Mouse (Mus musculus) adrenal gland, postnatal 36 days (tissue): ENCODE measurements at regions not wholly inside any gene's neighbourhood (a gene's known extent, or its start where the extent isn't known, plus 50 kb on each side); places are given as distances from the start of the nearest gene placed in this dataset.
"Not testable (repeated sequence)": the region's sequence is repeated elsewhere in the genome, so short reads cannot be mapped to it uniquely, and the experiment has no call there.

Experiments used
- DNase-seq, 2 experiments: peaks; one replicate each; pipeline ENCODE4 v3.0.0; 2021; ENCODE audit warnings: mixed read lengths in 1 of 2

DNA sequence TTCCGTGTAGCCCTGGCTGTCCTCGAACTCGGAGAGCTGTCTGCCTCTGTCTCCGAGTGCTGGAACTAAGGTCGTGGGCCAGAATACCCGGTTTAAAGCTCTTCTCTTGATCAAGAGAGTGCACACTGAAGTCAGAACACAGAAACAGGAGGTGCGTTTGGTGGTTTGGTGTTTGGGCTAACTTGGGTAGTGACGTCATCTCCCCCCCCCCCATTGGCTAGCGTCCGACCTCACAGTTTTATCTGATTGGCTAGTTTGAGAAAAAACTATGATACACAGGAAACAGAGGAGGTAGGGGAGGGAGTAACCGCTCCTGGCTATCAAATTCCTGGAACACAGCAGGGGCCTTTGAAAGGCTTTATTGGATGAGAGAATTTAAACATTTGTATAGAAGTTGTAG is 60.2 kb upstream of the Pim1 start:
- no peak for DNase-seq

DNA sequence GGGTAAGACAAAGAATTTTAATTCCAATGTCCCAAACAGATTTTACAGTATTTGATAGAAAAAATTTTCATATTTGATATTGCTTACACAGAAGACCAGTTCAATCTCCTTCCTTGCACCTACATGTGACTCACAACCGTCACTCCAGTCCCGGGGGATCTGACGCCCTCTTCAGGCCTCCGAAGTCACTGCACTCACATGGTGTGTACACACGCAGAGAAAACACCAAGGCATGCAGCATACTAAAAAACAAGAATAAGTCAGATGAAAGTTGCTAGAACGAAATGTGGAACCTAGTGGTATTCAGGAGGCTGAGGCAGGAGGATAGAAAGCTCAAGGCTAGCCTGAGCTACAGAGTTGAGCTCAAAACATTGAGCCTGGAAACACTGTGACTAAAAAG is 59.7 kb upstream of the Pim1 start:
- DNase-seq = no peak

GRCm38 (mm10) chr17:29431553-29432297 is 58.8 kb upstream of the Pim1 start:
- peak in 1 of 2 experiments; percentile 47 for DNase-seq

GRCm38 (mm10) chr17:29432666-29433065 is 57.9 kb upstream of the Pim1 start:
- DNase-seq = no peak

- no peak for DNase-seq
Observed at GRCm38 (mm10) chr17:29433370-29433769, 57.2 kb upstream of the Pim1 start.

- peak; percentile 57 to 77 for DNase-seq
Observed at GRCm38 (mm10) chr17:29434074-29434944, 56.2 kb upstream of the Pim1 start.

DNA sequence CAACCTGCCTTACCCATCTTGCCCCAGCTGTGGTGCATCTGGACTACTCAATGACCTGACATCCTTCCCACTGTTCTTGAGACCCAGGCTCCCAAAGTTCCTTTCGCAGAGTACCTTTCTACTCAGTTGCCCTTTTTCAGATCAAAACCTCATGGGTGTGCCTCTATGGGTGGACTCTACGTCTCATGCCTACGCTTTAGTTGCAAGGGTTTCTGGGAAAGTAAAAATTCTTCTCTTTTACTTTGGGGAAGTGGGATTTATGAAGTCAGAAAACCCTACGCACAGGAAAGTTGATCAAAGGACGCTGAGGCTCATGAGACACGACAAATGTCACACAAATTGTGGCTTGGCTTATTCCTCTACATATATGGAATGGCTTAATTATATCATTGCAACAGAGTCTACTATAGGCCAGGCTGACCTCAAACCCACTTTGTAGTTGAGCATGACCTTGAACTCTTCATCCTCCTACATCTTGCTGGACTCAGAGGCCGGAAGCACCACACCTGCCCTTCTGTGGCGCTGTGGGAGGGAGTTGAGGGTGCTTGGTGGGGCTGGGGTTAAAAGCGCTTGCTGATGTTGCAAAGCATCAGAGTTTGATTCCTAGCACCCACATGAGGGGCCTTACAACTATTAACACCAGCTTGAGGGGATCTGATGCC is 55.1 kb upstream of the Pim1 start:
- no peak for DNase-seq

DNA sequence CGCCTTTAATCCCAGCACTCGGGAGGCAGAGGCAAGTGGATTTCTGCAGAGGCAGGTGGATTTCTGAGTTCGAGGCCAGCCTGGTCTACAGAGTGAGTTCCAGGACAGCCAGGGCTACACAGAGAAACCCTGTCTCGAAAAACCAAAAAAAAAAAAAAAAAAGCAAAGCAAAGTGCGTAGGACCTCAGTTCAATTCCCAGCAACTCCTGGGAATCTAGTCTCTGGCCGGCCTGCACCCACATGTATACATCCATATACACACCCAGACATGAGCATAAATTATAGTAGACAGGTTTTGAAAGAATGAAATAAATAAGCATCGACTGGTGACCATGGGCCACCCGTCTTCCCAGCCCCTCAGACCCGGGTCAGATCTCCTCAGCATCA is 54.1 kb upstream of the Pim1 start:
- DNase-seq = not testable (repeated sequence)

GRCm38 (mm10) chr17:29436871-29437534 is 53.5 kb upstream of the Pim1 start:
- DNase-seq = peak; percentile 90 to 92

DNA sequence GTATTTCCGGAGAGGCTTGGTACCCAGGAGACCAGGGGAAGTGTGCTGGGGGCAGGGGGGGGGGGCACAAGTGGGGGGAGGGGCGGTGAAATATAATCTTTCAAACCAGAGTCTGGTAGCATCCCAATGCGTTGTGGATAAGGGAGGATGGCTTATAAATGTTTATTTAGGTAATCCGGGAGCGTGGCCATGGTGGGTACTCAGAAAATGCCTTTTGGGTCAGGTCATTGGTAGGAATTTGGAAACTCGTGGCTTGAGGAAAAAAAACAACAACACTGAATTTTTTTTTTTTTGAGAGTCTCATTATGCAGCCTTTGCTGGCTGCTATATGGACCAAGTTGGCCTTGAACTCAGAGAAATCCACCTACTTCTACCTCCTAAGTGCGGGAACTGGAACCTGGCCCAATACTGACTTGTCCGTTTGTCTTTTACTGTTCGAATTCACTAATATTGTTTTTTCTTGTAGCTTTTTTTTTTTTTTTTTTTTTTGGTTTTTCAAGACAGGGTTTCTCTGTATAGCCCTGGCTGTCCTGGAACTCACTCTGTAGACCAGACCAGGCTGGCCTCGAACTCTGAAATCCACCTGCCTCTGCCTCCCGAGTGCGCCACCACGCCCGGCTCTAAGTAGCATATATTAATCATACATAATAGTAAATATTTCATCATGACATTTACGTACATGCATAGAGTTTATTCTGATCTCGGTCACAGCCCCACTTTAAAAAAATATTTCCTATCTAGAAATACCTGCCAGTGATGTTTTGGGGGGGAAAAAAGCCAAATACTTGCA is 52.8 kb upstream of the Pim1 start:
- DNase-seq = no peak

GRCm38 (mm10) chr17:29438347-29439235 is 52.0 kb upstream of the Pim1 start:
- DNase-seq = peak; percentile 71 to 83

GRCm38 (mm10) chr17:29439992-29440391 is 50.6 kb upstream of the Pim1 start:
- peak; percentile 74 to 81 for DNase-seq

GRCm38 (mm10) chr17:29440490-29440889 is 50.1 kb upstream of the Pim1 start:
- DNase-seq = no peak
